In genomic region chr10:41294734-41295133, GRCm38 (mm10) we compare ENCODE assay signal across 11 mouse cellular contexts. TPM values are rescaled to one million over a fixed set of nuclear protein-coding genes. Genes with fewer than 3 reads are reported as not detected.
DNase-seq lines count a peak whose midpoint lies in the region; ATAC-seq and TF ChIP-seq lines count a peak whose summit lies in the region.
"Had no signal": no experiment of that assay in that cellular context is flagged by ENCODE, and none has a peak within 500 bp of the region (broad histone marks: within the 10 kb centered on the region; RNA-seq: fewer than 3 reads in every experiment).

No protein-coding gene starts in this region.

- H3K9me3 ChIP-seq in forebrain, embryonic 14.5 days (replicated peaks; ENCODE audit: control insufficient read depth, low read length), result no peaks in the 10 kb centered on the region
- no peaks in the 10 kb centered on the region for H3K9me3 ChIP-seq in forebrain, embryonic 10.5 days
- H3K9me3 ChIP-seq in forebrain, postnatal 0 days (ENCODE audit: low read length), result no peaks in the 10 kb centered on the region
- no peaks in the 10 kb centered on the region for H3K9me3 ChIP-seq in midbrain, postnatal 0 days (ENCODE audit: low read length)
- H3K9me3 ChIP-seq: liver, embryonic 15.5 days had no signal

- H3K4me3 ChIP-seq in forebrain, embryonic 14.5 days (ENCODE audit: low read depth, low read length), result no peak overlapping the region
- no peak overlapping the region for H3K4me3 ChIP-seq in forebrain, embryonic 10.5 days
- no peak overlapping the region for H3K4me3 ChIP-seq in forebrain, postnatal 0 days (ENCODE audit: low read depth, low read length)
- H3K4me3 ChIP-seq in midbrain, postnatal 0 days (ENCODE audit: low read depth, low read length), result peak overlapping the region; percentile 0; the same call in 1 of the 2 replicates
- H3K4me3 ChIP-seq: liver, embryonic 15.5 days had no signal

- no peaks in the 10 kb centered on the region for H3K27me3 ChIP-seq in forebrain, embryonic 14.5 days (replicated peaks; ENCODE audit: control insufficient read depth, insufficient read depth, low read length)
- no peaks in the 10 kb centered on the region for H3K27me3 ChIP-seq in forebrain, embryonic 10.5 days (ENCODE audit: poor library complexity, severe bottlenecking)
- no peaks in the 10 kb centered on the region for H3K27me3 ChIP-seq in forebrain, postnatal 0 days (ENCODE audit: insufficient read depth, low read length)
- no peaks in the 10 kb centered on the region for H3K27me3 ChIP-seq in midbrain, postnatal 0 days (ENCODE audit: insufficient read depth, low read length)
- H3K27me3 ChIP-seq: liver, embryonic 15.5 days had no signal

- DNase-seq in forebrain, embryonic 14.5 days (ENCODE audit: low spot score), result no peak
- no peak for DNase-seq in forebrain, embryonic 10.5 days (ENCODE audit: extremely low spot score, low spot score)
- peak; percentile 69 for DNase-seq in left cerebral cortex, postnatal 4 days
- DNase-seq in left cerebral cortex, postnatal 36 days (ENCODE audit: low spot score in 2 of 2), result no peak
- no peak for DNase-seq in forebrain, postnatal 0 days
- DNase-seq in midbrain, postnatal 0 days (ENCODE audit: low spot score), result peak; percentile 76
- no peak for DNase-seq in urinary bladder, postnatal 25 days (ENCODE audit: low spot score)
- DNase-seq in left cerebral cortex, postnatal 25 days (ENCODE audit: low spot score in 2 of 2), result no peak

- WGBS in forebrain, embryonic 14.5 days, result 79% methylated on average over 11 of the region's 11 CpGs
- 88% methylated on average over 11 of the region's 11 CpGs for WGBS in forebrain, embryonic 10.5 days
- 74% methylated on average over 11 of the region's 11 CpGs for WGBS in forebrain, postnatal 0 days
- WGBS in midbrain, postnatal 0 days, result 52% methylated on average over 11 of the region's 11 CpGs

- intact Hi-C loops in left cerebral cortex, postnatal 4 days (cut with DNase I), result no loop called here
- intact Hi-C loops in left cerebral cortex, postnatal 36 days (cut with DNase I), result no loop called here
- intact Hi-C loops in left cerebral cortex, postnatal 25 days (cut with DNase I), result no loop called here

- no peak for TF ChIP-seq CTCF in forebrain, postnatal 0 days (IDR thresholded peaks at IDR 0.05; ENCODE audit: low read depth)
- TF ChIP-seq CTCF in midbrain, postnatal 0 days (IDR thresholded peaks at IDR 0.05), result no peak

- peak overlapping the region; percentile 21; the same call in 1 of the 2 replicates for H3K27ac ChIP-seq in forebrain, embryonic 14.5 days (ENCODE audit: low read depth, low read length)
- no peak overlapping the region for H3K27ac ChIP-seq in forebrain, embryonic 10.5 days
- H3K27ac ChIP-seq in forebrain, postnatal 0 days (ENCODE audit: low read depth, low read length), result 0 out of 2 replicates have a peak overlapping the region, but pooled peaks have one; percentile 9
- 0 out of 2 replicates have a peak overlapping the region, but pooled peaks have one; percentile 18 for H3K27ac ChIP-seq in midbrain, postnatal 0 days (ENCODE audit: low read depth, low read length)
- H3K27ac ChIP-seq: liver, embryonic 15.5 days had no signal

- peaks cover 5% of the 10 kb centered on the region; the same call in 1 of the 2 replicates for H3K4me1 ChIP-seq in forebrain, embryonic 14.5 days (ENCODE audit: control insufficient read depth, insufficient read depth, low read length)
- H3K4me1 ChIP-seq in forebrain, embryonic 10.5 days, result peaks cover 23% of the 10 kb centered on the region
- no peaks in the 10 kb centered on the region for H3K4me1 ChIP-seq in forebrain, postnatal 0 days (ENCODE audit: insufficient read depth)
- H3K4me1 ChIP-seq in midbrain, postnatal 0 days (ENCODE audit: insufficient read depth, low read length), result no peaks in the 10 kb centered on the region; the same call in 1 of the 2 replicates

- 0 out of 2 replicates have a peak overlapping the region, but pooled peaks have one; percentile 4 for H3K4me2 ChIP-seq in forebrain, embryonic 14.5 days (ENCODE audit: low read length)
- H3K4me2 ChIP-seq in forebrain, postnatal 0 days (ENCODE audit: low read depth), result 0 out of 2 replicates have a peak overlapping the region, but pooled peaks have one; percentile 8
- peak overlapping the region; percentile 28 for H3K4me2 ChIP-seq in midbrain, postnatal 0 days (ENCODE audit: low read depth, low read length, poor library complexity, severe bottlenecking)
- H3K4me2 ChIP-seq: liver, embryonic 15.5 days had no signal

- no peak overlapping the region for H3K9ac ChIP-seq in forebrain, embryonic 14.5 days (ENCODE audit: low read length)
- H3K9ac ChIP-seq in forebrain, postnatal 0 days, result 0 out of 2 replicates have a peak overlapping the region, but pooled peaks have one; percentile 28
- H3K9ac ChIP-seq in midbrain, postnatal 0 days (replicated peaks; ENCODE audit: low read length, poor library complexity, severe bottlenecking), result no peak overlapping the region
- H3K9ac ChIP-seq: liver, embryonic 15.5 days had no signal

- ATAC-seq in forebrain, embryonic 14.5 days, result peak; percentile 42; the same call in 1 of the 2 replicates
- no peak for ATAC-seq in forebrain, postnatal 0 days
- peak; percentile 56; the same call in 1 of the 2 replicates for ATAC-seq in midbrain, postnatal 0 days (ENCODE audit: low FRiP score)

- no peaks in the 10 kb centered on the region for H3K36me3 ChIP-seq in forebrain, embryonic 14.5 days (ENCODE audit: control insufficient read depth, insufficient read depth, low read length)
- no peaks in the 10 kb centered on the region for H3K36me3 ChIP-seq in forebrain, embryonic 10.5 days (replicated peaks)
- H3K36me3 ChIP-seq in forebrain, postnatal 0 days (ENCODE audit: insufficient read depth), result no peaks in the 10 kb centered on the region
- H3K36me3 ChIP-seq in midbrain, postnatal 0 days (ENCODE audit: insufficient read depth, low read length), result no peaks in the 10 kb centered on the region
- H3K36me3 ChIP-seq: liver, embryonic 15.5 days had no signal

RNA-seq across cellular contexts. Expression of gene Fig4, which starts 8.3 kb away (rescaled TPM):
- polyA plus RNA-seq in forebrain, embryonic 14.5 days (2014; fragmentation: Nextera tagmentation; extraction: Ambion mirVana), result 33.7 and 36.2 TPM in 2 replicates
- 15.7 and 16.7 TPM in 2 replicates for polyA plus RNA-seq in forebrain, embryonic 10.5 days (2016; fragmentation: Nextera tagmentation; extraction: Ambion mirVana)
- 10 to 100 TPM; 31.3 to 34.0 TPM for total RNA-seq in left cerebral cortex, postnatal 4 days (2021)
- 10 to 100 TPM; 25.3 to 26.6 TPM for total RNA-seq in left cerebral cortex, postnatal 36 days (2021)
- total RNA-seq in forebrain, postnatal 0 days (2014; rRNA removed), result 40.4 and 40.5 TPM in 2 replicates
- 36.4 and 36.6 TPM in 2 replicates for polyA plus RNA-seq in forebrain, postnatal 0 days (2015; fragmentation: Nextera tagmentation; extraction: Ambion mirVana)
- 30.1 and 36.4 TPM in 2 replicates for total RNA-seq in midbrain, postnatal 0 days (2014; rRNA removed)
- polyA plus RNA-seq in midbrain, postnatal 0 days (2015; fragmentation: Nextera tagmentation; extraction: Ambion mirVana), result 31.0 and 32.9 TPM in 2 replicates
- 10 to 100 TPM; 26.7 to 27.6 TPM for total RNA-seq in left cerebral cortex, postnatal 25 days (2021)

RNA-seq across cellular contexts. Expression of gene Ak9, which starts 9.0 kb away (rescaled TPM):
- 0.13 and 0.14 TPM in 2 replicates for polyA plus RNA-seq in forebrain, embryonic 14.5 days (2014; fragmentation: Nextera tagmentation; extraction: Ambion mirVana)
- polyA plus RNA-seq in forebrain, embryonic 10.5 days (2016; fragmentation: Nextera tagmentation; extraction: Ambion mirVana), result 0.02 TPM in 2 replicates
- under 1 TPM; 0.26 to 0.34 TPM for total RNA-seq in left cerebral cortex, postnatal 4 days (2021)
- total RNA-seq in left cerebral cortex, postnatal 36 days (2021), result under 1 TPM; 0.05 TPM
- 0.31 and 0.48 TPM in 2 replicates for total RNA-seq in forebrain, postnatal 0 days (2014; rRNA removed)
- polyA plus RNA-seq in forebrain, postnatal 0 days (2015; fragmentation: Nextera tagmentation; extraction: Ambion mirVana), result 0.21 and 0.34 TPM in 2 replicates
- total RNA-seq in midbrain, postnatal 0 days (2014; rRNA removed), result 0.11 and 0.14 TPM in 2 replicates
- polyA plus RNA-seq in midbrain, postnatal 0 days (2015; fragmentation: Nextera tagmentation; extraction: Ambion mirVana), result 0.16 and 0.19 TPM in 2 replicates
- under 1 TPM; 0.07 to 0.11 TPM for total RNA-seq in left cerebral cortex, postnatal 25 days (2021)
- total RNA-seq: heart, postnatal 25 days had no signal
- polyA plus RNA-seq: liver, embryonic 15.5 days; spleen, adult 2 months had no signal

Comparison
In these comparisons a context has a peak if more than half of its experiments do, and no peak if none do; other contexts are left out.
1. DNase-seq: peak in left cerebral cortex, postnatal 4 days (single experiment) and midbrain, postnatal 0 days (single experiment); none in forebrain, embryonic 14.5 days (single experiment), forebrain, embryonic 10.5 days (single experiment), left cerebral cortex, postnatal 36 days (0 of 2), forebrain, postnatal 0 days (single experiment), urinary bladder, postnatal 25 days (single experiment) and left cerebral cortex, postnatal 25 days (0 of 2).
2. Peak in every context shown above with its lines, with median percentiles within 50 percentile points of each other: H3K4me2 ChIP-seq.